Comparison of ENCODE assay signal across 8 mouse cellular contexts in the genomic region with DNA sequence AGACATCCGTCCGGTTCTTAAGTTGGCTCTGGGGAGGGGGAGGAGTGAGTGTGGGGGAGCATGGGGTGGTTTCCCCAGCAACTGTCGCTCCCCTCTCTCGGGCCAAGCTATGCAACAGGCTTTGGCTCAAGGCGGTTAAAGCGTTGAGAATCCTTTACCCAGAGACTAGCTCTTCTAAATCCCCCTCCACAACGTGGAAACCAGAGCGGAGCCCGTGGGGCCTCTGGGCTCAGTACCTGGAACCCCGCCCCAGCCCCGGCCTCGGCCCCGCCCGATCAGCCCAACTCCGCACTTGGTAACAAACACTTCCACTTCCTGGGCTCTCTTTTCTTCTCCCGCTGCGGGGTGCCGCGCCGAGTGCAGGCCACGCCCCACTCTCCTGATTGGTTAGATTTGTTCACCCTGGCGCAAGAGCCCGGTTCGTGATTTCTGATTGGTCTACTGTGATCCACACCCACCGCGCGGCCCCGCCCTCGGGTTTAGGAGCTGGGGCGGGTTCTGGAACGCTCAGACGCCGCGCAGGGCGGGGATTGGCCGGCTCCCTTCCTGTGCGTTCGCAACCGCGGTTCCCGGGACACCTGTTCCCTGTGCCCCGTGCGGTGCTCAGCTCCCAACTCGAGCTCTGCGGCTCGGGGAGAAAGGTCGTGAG. TPM values are rescaled to one million over a fixed set of nuclear protein-coding genes. Genes with fewer than 3 reads are reported as not detected.
DNase-seq lines count a peak whose midpoint lies in the region; ATAC-seq and TF ChIP-seq lines count a peak whose summit lies in the region.

A gene (plus strand): TSS at position 510 of the 649 bp plus-strand sequence.

- peak; percentile 99 for DNase-seq in ES-E14 (ENCODE audit: low read depth, low spot score)
- peak; percentile 98 for DNase-seq in cerebellum, adult 11-12 months
- peak; percentile 98 for DNase-seq in heart, postnatal 25 days (ENCODE audit: low spot score)
- DNase-seq in layer of hippocampus, adult 18-20 months (ENCODE audit: low spot score in 2 of 2), result peak; percentile 86 to 96
- peak; percentile 99 for DNase-seq in lung, adult 2 months
- peak; percentile 99 to 100 for DNase-seq in thymus, adult 18-20 months

- peak; percentile 99 for TF ChIP-seq POLR2A in lung, adult 2 months (IDR thresholded peaks at IDR 0.05; ENCODE audit: borderline replicate concordance, extremely low read depth, low read depth, low read length)

- H3K4me3 ChIP-seq in ES-E14 (ENCODE audit: insufficient read depth in 1 of 2, low read depth in 1 of 2, low read length in 2 of 2, poor library complexity in 1 of 2, severe bottlenecking in 1 of 2), result peak within 1 kb of the TSS; percentile 82 to 87
- peak within 1 kb of the TSS; percentile 58 for H3K4me3 ChIP-seq in forebrain, embryonic 15.5 days
- H3K4me3 ChIP-seq in lung, adult 2 months (replicated peaks; ENCODE audit: extremely low read depth, low read depth, low read length), result peak within 1 kb of the TSS; percentile 88

- peaks cover 12% of the 10 kb centered on the region; the same call in 1 of the 2 replicates for H3K36me3 ChIP-seq in ES-E14 (ENCODE audit: control insufficient read depth, insufficient read depth, low read length, poor library complexity, severe bottlenecking)
- no peaks in the 10 kb centered on the region for H3K36me3 ChIP-seq in forebrain, embryonic 15.5 days

- peak within 1 kb of the TSS; percentile 82 for H3K9ac ChIP-seq in ES-E14 (ENCODE audit: insufficient read depth, low read depth, low read length, poor library complexity, severe bottlenecking)
- peak within 1 kb of the TSS; percentile 49 for H3K9ac ChIP-seq in forebrain, embryonic 15.5 days (replicated peaks)

- H3K4me2 ChIP-seq in forebrain, embryonic 15.5 days (replicated peaks), result peak within 1 kb of the TSS; percentile 81

- H3K27me3 ChIP-seq in forebrain, embryonic 15.5 days, result peaks cover 41% of the 10 kb centered on the region; the same call in 1 of the 2 replicates

- H3K9me3 ChIP-seq in ES-E14 (ENCODE audit: control insufficient read depth, insufficient read depth, low read depth, low read length), result no peaks in the 10 kb centered on the region
- H3K9me3 ChIP-seq in forebrain, embryonic 15.5 days, result no peaks in the 10 kb centered on the region

- WGBS in forebrain, embryonic 15.5 days, result under 1% methylated on average over 47 of the region's 47 CpGs
- WGBS in lung, adult 2 months, result under 1% methylated on average over 47 of the region's 47 CpGs

- ATAC-seq in forebrain, embryonic 15.5 days (replicated peaks), result peak; percentile 96
- peak; percentile 89 for ATAC-seq in neutrophil, adult 5-6 weeks (ENCODE audit: extremely low read depth, insufficient number of reproducible peaks, low FRiP score, poor library complexity, severe bottlenecking)

- peaks cover 6 to 21% of the 10 kb centered on the region in 2 experiments; a peak in 2 of 4 replicates for H3K4me1 ChIP-seq in ES-E14 (ENCODE audit: control insufficient read depth in 2 of 2, insufficient read depth in 2 of 2, low read length in 2 of 2, poor library complexity in 1 of 2)
- peaks cover 37% of the 10 kb centered on the region for H3K4me1 ChIP-seq in forebrain, embryonic 15.5 days
- H3K4me1 ChIP-seq in lung, adult 2 months (ENCODE audit: control insufficient read depth, insufficient read depth, low read length), result 0 out of 2 replicates have a peak, but pooled peaks cover 3% of the 10 kb centered on the region

- intact Hi-C loops in heart, postnatal 25 days (cut with DNase I), result no loop called here

- in situ Hi-C loops in ES-E14 (cut with MboI; ENCODE audit: low sequenced_read_pairs in 2 of 2, unreplicated experiment in 2 of 2), result no loop called here

- TF ChIP-seq CTCF in lung, adult 2 months (IDR thresholded peaks at IDR 0.05; ENCODE audit: insufficient read depth, low read length), result no peak

- H3K27ac ChIP-seq in ES-E14 (ENCODE audit: insufficient read depth, low read depth, low read length, poor library complexity, severe bottlenecking), result peak within 1 kb of the TSS; percentile 46
- H3K27ac ChIP-seq in forebrain, embryonic 15.5 days (replicated peaks), result 0 out of 2 replicates have a peak within 1 kb of the TSS, but pooled peaks have one; percentile 52

TF ChIP-seq in ES-E14, 5 proteins besides CTCF, POLR2A, EP300 and RAD21:
- TF ChIP-seq HCFC1 (IDR thresholded peaks at IDR 0.05; ENCODE audit: borderline replicate concordance, insufficient read depth, low read length) (no peak), CHD2 (IDR thresholded peaks at IDR 0.05; ENCODE audit: low read depth, low read length) (no peak), ZNF384 (IDR thresholded peaks at IDR 0.05; ENCODE audit: low read depth, low read length) (no peak), MAFK (IDR thresholded peaks at IDR 0.05; ENCODE audit: insufficient read depth, low read depth, low read length) (no peak), ZC3H11A (IDR thresholded peaks at IDR 0.05; ENCODE audit: borderline replicate concordance, low read depth, low read length) (no peak)
TF ChIP-seq in ES-E14: peak in this region for 0.

RNA-seq across cellular contexts. Expression of the gene that starts here (rescaled TPM):
- 40.3 and 43.9 TPM in 2 replicates for total RNA-seq in ES-E14 (2012; rRNA removed)
- 45.8 and 50.5 TPM in 2 replicates for polyA plus RNA-seq in forebrain, embryonic 15.5 days (2015; fragmentation: Nextera tagmentation; extraction: Ambion mirVana)
- total RNA-seq in heart, postnatal 25 days (2021), result 10 to 100 TPM; 10.1 to 12.9 TPM
- 10 to 100 TPM; 66.9 to 70.4 TPM for total RNA-seq in layer of hippocampus, adult 18-20 months (2021)
- polyA plus RNA-seq in lung, adult 2 months (2012; rRNA removed), result 46.8 and 60.1 TPM in 2 replicates
- 115 and 118 TPM in 2 replicates for total RNA-seq in neutrophil, adult 5-6 weeks (2017)

Comparison
In these comparisons a context has a peak if more than half of its experiments do, and no peak if none do; other contexts are left out.
1. Peak in every context shown above with its lines: DNase-seq, ATAC-seq, H3K4me3 ChIP-seq and H3K27ac ChIP-seq.